Mouse (Mus musculus): ENCODE measurements at regions not wholly inside any gene's neighbourhood (a gene's known extent, or its start where the extent isn't known, plus 50 kb on each side); places are given as distances from the start of the nearest gene placed in this dataset.
"Not testable (repeated sequence)": the region's sequence is repeated elsewhere in the genome, so short reads cannot be mapped to it uniquely, and the experiment has no call there.

GRCm38 (mm10) chr19:33860658-33861057 lies 73.4 kb upstream of the Lipo1 start:
- WGBS, result 73% methylated on average over 1 of the region's 1 CpGs
- Histone ChIP-seq H3K9me3 (no peaks in the 10 kb centered on the region), H3K4me1 (replicated peaks) (no peaks in the 10 kb centered on the region), H3K27me3 (no peaks in the 10 kb centered on the region), H3K9ac (no peak overlapping the region), H3K27ac (no peak overlapping the region), H3K4me2 (no peak overlapping the region), H3K36me3 (no peaks in the 10 kb centered on the region), H3K4me3 (no peak overlapping the region)
- no peak for ATAC-seq (ENCODE audit: low FRiP score)

- no peak overlapping the region for H3K9ac ChIP-seq
- no peak overlapping the region for H3K4me2 ChIP-seq
- H3K36me3 ChIP-seq, result no peaks in the 10 kb centered on the region
- H3K4me1 ChIP-seq (replicated peaks), result no peaks in the 10 kb centered on the region
- no peaks in the 10 kb centered on the region for H3K27me3 ChIP-seq
- WGBS, result 31% methylated on average over 4 of the region's 4 CpGs
- 0 out of 2 replicates have a peak, but pooled peaks have one; percentile 39 for ATAC-seq (ENCODE audit: low FRiP score)
- no peak overlapping the region for H3K4me3 ChIP-seq
- no peaks in the 10 kb centered on the region for H3K9me3 ChIP-seq
- H3K27ac ChIP-seq, result no peak overlapping the region
These were observed 63.8 kb upstream of the Lipo1 start for GRCm38 (mm10) chr19:33851061-33851460.

DNA sequence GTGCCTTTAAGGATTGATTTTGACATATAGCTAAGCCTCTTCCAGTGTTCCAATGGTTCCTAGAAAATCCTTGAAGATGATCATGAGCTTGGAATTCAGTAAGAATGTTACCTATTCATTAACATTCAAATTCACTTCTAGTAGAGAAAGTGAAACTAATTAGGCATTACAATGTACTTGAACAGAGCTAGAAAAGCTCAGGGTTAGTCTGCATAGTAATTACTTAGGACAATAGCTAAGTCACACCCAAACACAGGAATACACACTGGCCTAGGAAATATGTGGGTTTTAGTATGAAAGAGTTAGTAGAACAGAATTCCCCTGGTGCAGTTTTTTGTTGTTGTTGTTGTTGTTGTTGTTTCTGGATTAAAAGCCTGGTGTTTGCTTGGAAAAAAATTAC lies 63.4 kb upstream of the Lipo1 start:
- Histone ChIP-seq H3K27me3 (no peaks in the 10 kb centered on the region), H3K4me3 (no peak overlapping the region), H3K4me1 (replicated peaks) (no peaks in the 10 kb centered on the region), H3K4me2 (no peak overlapping the region), H3K27ac (no peak overlapping the region), H3K9ac (no peak overlapping the region), H3K36me3 (no peaks in the 10 kb centered on the region), H3K9me3 (no peaks in the 10 kb centered on the region)
- ATAC-seq (ENCODE audit: low FRiP score), result no peak

DNA sequence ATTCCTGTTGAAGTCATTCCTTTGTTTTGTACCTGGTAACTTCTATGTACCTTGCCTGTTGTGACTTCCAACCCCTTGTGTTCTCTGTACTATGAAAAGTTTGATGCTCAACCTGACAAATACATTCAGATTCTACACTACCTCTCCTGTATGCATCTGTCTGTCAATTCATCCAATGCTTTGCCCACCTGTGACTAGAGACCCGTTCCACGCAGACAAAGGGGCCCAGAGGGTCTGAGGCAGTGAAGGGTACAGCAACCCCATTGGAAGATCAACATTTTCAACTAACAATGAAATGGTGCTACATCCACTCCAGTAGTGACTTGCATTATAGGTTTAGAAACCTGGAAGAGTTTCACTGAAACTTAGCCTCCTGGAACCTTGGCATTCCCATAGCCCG lies 62.9 kb upstream of the Lipo1 start:
- H3K36me3 ChIP-seq; H3K27me3 ChIP-seq; H3K9me3 ChIP-seq; H3K4me2 ChIP-seq; H3K4me1 ChIP-seq (replicated peaks); H3K9ac ChIP-seq; H3K4me3 ChIP-seq; H3K27ac ChIP-seq; ATAC-seq (ENCODE audit: low FRiP score): not testable (repeated sequence)
- 93% methylated on average over 3 of the region's 3 CpGs for WGBS

DNA sequence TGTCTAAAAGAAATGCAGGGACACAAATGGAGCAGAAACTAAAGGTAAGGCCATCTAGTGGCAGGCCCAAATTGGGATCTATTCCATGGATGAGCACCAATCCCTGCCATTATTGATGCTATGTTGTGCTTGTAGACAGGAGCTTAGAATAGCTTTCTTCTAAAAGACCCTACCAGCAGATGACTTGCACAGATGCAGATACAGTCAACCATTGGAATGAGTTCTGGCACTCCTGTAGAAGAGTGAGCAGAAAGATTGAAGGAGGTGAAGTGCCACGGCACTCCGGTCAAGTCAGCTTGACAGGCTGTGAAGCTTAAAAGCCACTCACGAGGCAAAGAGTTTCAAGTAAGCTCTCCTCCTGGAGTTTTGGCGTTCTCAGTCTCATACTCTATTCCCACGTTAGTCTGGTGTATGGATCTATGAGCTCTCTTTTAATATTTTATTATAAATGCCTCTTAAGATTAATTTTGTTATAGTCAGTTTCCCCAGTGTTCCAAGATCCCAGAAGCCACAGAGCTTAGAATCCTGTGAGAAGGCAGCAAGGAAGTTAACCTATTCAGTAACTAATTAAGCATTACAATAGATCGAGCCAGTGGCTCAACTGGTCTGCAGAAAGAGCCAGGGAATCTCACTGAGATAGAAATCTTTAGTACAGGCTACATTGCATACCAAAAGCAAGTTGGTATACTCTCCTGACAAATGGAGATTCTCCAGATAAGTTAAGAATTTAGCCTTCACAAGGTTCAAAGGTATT lies 62.2 kb upstream of the Lipo1 start:
- not testable (repeated sequence) for H3K4me3 ChIP-seq; H3K9me3 ChIP-seq; H3K4me1 ChIP-seq (replicated peaks); H3K9ac ChIP-seq; H3K36me3 ChIP-seq; ATAC-seq (ENCODE audit: low FRiP score); H3K27ac ChIP-seq; H3K27me3 ChIP-seq; H3K4me2 ChIP-seq
- WGBS, result 79% methylated on average over 6 of the region's 6 CpGs
